Mouse (Mus musculus): ENCODE results near the gene Sigirr.

The Sigirr gene

DNA sequence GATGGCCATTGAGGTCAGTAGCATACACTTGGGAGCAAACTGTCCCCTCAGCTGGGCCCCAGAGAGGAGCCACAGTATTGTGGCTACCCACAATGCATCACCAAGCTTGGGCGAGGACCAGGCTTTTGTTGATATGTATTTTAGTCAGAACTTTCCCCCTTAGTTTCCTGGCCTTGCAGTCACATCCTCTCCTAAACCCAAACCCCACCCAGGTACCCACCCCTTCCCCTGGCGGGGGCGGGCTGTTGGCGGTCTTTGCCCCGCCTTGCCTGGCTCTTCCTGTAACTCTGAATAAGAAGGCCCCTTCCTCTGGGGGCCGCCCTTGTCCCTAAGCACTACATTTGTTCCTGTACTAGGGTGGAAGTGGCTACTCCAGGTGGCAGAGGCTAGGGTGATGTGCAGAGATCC, 3.7 kb downstream of the Sigirr start:
- DNase-seq: no peak

DNA sequence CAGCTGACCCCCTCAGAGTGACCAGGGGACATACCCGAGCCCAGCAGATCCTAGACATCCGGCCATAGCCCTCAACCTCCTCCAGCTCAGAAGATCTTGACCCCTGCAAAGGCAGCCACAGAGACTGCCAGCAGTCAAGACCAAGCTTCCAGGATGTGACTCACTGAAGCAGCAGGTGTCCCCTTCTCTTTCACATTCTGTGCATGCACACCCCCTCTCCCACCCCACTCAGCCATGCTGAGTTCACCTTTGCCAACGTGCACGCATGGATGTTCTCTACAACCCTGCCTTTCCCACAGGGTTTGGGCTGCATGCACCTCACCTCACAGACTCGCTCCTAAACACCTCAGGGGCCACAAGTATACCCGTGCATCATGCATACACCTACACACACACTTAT, 4.4 kb downstream of the Sigirr start:
- DNase-seq: no peak

DNA sequence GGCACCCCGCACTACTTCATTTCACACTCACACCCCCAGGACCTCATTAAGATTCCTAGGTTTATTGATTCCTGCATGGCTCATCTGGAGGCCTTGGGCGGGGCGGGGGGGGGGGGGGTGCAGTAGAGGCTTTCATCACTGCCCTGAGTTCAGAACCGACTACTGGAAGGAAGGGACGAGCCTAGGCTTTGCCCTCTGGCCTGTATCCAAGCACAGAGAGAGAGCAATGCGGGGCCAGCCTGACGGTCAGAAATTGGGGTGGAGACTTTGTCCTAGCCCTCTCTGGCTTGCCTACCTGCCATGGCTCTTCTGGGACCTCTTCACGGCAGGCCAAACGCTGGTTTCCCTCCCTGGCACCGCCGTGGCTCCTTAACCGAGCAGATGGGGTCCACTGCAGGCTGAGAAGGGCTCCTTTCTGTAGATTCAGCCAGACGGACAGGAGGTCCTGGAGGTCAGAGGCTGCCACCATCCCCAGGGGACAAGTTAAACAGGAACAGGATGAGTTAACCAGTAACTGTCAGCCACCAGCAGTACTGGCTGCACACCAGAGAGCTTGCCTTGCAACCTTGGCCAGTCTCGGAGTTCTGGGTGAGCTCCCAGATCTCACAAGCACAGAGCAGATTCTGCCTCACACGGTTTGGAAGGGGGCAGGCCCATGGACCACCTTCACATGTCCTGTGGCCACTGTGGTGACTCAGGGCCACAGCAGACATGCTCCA, 5.7 kb downstream of the Sigirr start:
- DNase-seq: no peak

DNA sequence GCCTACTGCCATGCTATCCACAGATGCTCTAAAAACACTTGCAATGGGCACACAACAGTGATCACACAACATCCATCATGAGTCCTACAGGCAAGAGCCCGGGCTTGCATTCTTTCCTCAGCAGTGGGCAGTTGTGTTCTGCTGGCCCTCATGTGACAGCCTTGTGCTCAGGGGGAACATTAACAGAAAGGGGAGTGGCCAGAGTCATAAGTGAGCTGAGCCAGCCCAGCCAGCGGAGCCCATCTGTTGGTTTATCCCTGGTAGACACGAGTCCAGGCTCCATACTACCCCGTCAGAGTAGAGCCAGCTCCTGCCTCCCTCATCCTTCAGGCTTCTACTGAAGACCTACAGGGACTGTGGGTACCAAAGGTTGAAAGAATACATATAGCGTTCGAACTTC, 6.4 kb downstream of the Sigirr start:
- DNase-seq: no peak

DNA sequence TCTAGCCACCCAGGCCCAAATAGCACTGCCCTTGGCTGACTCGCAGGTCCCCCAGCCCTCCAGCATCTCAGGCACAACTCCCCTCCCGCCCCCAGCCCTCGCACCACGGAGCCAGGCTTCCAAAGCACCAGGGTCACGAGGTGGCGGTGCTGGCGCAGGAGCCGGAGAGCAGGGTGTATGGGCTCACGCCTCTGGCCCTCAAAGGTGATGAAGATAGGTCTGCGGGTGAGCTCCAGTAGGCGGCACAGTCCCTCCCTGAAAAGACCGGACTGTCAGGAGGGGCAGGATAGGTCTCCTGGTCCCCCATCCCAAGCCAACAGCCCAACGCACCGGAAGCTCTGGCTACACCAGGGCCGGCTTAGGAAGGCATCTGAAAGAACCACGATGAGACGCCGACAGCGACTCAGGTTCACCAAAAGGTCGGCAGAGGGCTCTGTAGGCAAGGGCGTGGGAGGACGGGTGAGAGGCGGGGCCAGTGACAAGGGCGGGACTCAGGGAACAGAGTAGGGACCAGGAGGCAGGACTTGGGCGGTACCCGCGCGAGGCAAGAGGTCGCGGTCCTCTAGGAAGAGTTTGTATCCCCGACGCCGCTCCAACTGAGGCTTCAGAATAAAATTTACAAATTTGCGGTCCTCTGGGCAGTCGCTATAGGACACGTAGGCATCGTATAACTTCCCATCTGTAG, 8.2 kb downstream of the Sigirr start:
- DNase-seq: peak; percentile 79 to 91

DNA sequence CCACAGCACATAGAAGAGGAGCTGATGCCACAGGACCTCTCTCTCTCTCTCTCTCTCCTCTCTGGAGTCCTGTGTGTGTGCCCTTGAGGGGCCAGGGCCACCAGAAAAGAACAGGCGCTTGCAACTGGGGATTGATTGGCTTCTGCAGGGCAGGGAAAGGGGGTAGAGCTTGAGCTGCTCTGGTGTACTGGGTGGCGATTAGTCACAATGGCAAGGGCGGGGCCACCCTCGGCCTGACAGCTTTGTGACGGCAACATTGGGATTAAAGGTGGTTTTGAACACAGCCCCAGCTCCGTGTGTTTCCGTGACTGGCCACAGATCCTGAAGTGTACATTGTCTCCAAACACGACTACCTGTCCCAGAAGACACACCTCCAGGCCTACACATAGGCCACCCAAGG, 10.1 kb downstream of the Sigirr start:
- no peak for DNase-seq

DNA sequence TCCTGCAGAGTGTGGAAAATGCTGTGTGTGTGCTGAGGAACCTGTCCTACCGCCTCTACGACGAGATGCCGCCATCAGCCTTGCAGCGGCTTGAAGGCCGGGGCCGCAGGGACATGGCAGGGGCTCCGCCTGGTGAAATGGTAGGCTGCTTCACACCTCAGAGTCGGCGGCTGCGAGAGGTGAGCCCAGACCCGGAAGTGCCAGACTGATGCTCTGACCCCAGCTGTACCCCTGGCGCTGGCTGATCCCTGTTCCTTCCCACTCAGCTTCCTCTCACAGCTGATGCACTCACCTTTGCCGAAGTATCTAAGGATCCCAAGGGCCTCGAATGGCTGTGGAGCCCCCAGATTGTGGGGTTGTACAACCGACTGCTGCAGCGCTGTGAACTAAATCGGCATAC, 11.9 kb downstream of the Sigirr start:
- no peak for DNase-seq

DNA sequence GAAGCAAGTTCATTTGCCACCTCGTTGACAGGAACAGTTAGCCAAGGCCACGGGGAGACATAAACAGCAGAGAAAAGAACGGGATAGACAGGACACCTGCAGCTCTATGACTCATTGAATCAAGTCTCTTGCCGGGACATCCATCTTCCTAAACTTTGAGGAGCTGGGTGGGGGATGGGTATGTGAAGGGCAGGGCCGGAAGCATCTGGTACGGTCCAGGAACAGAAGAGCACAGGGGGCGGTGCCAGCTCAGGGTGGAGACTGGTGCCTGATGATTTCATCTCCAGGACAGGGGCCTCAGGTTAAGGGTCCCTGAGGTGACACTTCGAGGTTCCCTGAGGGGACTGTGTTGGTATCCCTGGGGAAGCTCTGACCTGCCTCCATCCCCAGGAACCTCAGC, 12.5 kb downstream of the Sigirr start:
- no peak for DNase-seq

DNA sequence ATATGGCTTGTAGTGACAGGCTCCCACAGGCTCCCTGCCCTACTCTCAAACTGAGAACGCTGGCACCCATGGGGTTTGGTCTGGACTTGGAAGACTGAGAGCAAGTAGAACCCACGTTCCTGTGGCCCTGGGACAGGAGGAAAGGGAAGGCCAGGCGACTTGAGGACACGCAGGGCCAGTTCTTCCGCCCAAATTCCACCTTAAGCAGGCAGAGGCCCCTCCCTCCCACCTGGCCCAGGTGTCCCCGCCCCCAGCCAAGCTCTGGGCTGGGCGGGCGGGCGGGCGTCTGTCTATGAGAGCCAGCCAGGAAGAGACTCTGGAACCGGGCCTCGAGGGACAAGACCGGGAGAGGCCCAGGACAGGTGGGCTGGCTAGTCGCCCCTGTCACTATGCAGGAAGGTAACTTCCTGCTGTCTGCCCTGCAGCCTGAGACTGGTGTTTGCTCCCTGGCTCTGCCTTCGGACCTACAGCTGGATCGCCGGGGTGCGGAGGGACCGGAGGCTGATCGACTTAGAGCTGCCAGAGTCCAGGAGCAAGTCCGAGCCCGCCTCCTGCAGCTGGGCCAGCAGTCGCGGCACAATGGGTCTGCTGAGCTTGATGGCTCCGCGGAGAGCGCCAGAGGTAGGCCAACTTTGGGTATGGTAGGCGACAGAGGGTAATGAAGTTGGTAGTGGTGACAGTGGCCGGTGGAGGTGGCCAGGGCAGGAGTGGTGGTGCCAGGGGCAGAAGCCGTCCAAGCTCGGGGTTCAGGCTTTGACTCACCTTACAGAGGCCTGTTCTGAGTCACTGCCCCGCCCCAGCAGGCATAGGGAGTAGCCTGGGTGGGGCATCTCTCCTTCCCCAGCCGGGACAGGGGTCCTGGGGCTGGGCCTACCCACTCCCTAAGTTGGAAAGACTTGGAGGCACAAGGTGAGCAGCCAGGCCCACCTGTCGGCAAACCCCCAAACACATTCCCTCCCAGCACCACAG, 20.6 kb downstream of the Sigirr start:
- DNase-seq: no peak

DNA sequence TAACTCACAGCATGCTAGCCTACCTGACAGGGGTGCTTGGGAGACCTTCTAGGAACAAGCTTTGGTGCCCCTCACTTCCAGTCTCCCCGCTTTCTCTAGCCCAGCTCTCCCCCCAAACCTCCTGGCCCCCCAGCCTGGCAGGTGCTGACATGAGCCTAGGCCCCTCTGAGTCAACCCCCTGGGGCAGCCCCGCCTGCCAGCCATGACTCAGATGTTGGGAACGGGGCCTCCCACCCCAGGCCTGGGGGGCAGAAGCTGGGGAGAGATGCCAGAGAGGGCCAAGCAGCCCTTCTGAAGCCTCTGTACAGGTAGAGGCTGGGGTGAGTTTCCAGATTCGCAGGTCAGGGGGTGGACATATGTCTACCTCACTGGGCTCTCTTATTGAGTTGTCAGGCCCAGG, 21.5 kb downstream of the Sigirr start:
- no peak for DNase-seq

DNA sequence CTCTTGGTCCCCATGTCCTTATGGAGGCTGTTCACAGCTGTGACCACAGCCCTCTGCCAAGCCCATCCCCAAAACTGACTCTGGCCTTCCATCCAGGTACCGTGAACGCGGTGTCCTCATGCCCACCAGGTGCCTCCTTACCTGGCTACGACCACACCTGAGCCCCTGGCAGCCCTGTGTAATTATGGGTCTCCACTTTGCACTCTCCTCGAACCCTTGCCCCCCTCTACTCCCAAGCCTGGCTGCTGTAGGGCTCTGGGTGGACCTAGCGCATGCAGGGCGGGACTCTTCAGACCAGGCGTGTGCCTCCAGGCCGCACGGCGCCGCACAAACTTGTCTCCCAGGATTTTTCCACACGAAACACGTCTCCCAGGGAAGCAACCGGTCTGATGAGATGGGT, 22.5 kb downstream of the Sigirr start, which contains the start of gene Pkp3:
Gene Pkp3 (plus strand): TSS at position 378 of the 400 bp plus-strand sequence.
- DNase-seq: no peak

DNA sequence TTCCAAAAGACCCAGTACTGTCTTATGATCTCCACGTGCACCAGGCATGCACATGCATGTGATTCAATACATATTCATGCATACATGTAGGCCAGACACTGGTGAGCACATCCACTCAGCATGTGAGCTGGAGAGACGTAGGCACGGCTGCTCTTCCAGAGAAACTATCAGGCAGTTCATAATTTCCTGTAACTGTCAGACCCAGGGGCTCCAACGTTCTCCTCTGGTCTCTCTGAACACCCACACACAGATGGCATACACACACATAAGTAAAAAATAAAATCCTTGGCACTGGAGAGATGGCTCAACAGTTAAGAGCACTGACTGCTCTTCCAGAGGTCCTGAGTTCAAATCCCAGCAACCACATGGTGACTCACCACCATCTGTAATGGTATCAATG, 26.6 kb downstream of the Sigirr start:
- DNase-seq: no peak

DNA sequence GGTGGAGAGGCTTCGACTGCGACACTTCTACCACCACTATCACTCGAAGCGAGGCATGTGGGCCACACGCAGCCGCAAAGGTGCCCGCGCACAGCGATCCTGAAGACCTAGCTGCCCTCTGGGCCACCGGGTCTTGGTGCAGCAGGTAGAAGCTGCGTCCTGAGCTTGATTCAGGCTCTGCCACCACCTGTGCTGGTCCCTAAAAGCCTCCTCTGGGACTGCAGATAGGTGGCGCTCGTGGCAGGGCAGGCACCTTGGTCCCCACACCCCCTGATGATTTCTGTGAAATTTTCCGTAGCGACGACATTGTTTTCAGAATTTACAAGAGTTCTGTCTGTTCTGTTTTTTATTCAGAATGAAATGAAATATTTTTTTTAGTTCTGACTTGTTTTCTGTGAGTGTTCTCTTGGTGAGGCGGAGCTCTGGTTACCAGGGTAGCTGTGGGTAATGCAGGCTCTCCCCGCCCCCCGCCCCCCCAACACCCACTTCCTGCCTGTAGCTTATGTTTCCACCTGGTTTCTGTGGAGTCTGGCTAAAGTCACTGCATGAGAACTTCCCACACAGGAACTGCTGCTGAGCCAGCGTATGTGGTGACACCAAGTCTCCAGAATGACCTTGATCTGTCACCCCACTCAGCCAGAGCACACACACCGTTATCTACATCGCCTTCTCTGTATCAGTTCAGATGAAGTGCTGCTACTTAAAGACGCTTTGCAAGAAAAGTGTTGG, 28.2 kb downstream of the Sigirr start:
- no peak for DNase-seq

DNA sequence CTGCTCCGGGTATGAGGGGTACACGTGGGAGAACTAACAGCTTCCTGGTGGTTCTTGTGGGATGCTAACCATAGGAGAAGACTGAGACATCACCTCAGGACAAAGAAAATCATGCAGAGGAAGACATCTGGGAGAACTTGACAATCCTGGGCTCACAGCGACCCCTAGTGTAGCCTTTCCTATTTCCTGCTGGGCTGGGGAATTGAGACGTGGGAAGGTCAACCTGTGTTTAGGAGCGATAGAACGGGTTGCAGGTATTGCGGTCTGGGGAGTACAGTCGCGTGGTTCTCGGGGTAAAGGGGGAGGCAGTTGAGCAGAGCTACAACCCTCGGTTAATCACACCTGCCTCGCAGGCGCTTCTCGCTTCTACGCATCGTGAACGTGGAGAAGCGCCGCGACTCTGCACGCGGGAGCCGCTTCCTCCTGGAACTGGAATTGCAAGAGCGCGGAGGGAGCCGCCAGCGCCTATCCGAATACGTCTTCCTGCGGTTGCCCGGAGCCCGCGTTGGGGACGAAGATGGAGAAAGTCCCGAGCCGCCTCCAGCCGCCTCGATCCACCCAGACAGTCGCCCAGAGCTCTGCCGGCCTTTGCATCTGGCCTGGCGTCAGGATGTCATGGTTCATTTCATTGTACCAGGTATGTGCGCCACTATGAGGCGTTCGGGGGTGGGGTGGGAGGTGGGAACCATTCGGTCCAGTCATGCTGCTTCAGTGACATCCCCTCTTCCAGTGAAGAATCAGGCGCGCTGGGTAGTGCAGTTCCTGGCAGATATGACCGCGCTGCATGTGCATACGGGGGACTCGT, 30.1 kb downstream of the Sigirr start:
- DNase-seq: peak; percentile 74 to 75

DNA sequence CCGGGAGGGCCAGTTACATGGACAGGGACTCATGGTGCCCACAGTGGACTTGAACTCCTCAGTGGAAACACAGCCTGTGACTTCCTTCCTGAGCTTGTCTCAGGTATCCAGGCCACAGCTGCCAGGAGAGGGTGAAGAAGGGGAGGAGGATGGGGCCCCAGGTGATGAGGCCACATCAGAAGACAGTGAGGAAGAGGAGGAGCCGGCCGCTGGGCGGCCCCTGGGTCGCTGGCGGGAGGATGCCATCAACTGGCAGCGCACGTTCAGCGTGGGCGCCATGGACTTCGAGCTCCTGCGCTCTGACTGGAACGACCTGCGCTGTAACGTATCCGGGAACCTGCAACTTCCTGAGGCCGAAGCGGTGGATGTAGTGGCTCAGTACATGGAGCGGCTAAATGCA, 32.0 kb downstream of the Sigirr start:
- DNase-seq: no peak

DNA sequence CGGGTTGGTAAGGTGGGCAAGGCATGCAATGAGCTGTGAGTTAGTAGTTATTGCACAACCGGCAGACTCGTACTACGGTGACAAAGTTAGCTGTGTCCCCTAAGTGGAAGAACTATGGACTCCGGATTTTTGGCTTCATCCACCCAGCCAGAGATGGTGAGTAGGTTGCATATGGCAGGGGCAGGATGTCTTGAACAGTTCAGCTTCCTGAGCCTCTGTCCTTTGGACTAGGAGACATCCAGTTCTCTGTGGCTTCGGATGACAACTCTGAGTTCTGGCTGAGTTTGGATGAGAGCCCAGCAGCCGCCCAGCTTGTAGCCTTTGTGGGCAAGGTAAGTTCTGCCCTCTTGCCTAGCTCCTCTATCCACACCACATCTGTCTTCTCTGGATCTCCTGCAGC, 35.8 kb downstream of the Sigirr start:
- no peak for DNase-seq

DNA sequence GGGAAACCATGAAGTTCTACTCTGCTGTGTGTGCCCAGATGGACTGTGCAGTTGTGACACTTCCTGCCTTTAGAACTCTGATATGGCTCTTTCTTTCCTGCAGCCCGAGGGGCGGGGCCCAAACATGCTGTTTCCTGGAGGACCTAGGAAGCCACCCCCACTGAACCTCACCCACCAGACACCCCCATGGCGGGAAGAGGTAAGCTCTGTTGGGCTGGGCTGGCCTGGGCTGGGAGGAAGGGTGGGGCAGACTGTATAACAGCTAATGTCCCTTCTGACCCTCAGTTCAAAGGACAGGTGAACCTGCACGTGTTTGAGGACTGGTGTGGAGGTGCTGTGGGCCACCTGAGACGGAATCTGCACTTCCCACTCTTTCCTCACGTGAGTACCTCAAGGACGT, 36.2 kb downstream of the Sigirr start:
- DNase-seq: no peak

DNA sequence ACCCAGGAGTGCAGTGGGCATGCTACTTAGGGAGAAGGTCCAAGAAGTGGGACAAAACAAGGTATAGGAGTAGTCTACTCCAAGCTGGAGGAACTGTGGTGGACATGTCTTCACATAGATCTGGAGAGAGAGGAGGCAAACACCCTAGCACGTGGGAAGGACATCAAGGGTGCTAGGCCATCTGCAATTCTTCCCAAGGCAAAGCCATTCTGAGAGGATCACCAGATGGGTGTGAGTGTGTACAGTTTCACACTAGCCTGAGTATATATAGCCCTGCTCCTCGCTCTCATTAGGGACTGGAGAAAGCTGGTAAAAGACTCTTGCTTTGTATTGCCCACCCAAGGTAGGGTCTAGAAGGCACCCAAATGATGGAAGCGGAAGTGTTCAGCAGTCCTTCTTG, 37.0 kb downstream of the Sigirr start:
- DNase-seq: no peak

DNA sequence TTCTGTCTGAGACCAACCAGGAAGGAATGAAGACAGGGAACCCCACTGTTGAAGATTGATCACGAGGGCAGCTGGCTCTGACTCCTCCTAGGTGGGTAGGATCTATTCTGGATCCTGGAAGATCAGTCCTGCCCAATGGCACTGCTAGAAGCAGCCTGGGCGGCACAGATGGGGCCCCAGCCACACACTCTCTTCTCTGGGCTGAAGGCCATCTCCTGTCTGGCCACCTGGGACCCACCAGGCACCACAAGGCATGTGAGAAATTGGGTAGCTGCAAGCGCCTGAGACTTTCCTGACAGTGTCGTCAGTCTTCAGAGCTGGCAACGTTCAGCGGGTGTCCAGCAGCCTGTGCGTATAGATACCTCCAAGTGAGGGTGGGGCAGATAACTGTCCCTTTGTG, 37.8 kb downstream of the Sigirr start:
- DNase-seq: peak; percentile 62 to 67

DNA sequence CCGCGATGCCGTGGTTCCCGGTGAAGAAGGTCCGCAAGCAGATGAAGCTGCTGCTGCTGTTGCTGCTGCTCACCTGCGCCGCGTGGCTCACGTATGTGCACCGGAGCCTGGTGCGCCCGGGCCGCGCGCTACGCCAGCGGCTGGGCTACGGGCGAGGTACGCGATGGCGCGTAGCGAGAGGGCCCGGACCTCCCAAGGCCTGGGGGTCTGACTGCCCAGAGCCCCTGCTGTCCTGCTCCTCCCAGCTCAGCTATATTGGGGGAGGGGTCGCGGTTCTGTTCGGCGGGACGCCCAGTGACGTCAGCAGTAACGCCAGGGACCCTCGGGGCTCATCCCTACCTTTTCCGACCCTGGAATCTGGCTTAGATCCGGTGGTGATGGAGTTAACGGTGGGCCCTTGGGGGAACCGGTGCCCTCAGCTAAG, 39.1 kb downstream of the Sigirr start:
- peak; percentile 32 to 50 for DNase-seq

DNA sequence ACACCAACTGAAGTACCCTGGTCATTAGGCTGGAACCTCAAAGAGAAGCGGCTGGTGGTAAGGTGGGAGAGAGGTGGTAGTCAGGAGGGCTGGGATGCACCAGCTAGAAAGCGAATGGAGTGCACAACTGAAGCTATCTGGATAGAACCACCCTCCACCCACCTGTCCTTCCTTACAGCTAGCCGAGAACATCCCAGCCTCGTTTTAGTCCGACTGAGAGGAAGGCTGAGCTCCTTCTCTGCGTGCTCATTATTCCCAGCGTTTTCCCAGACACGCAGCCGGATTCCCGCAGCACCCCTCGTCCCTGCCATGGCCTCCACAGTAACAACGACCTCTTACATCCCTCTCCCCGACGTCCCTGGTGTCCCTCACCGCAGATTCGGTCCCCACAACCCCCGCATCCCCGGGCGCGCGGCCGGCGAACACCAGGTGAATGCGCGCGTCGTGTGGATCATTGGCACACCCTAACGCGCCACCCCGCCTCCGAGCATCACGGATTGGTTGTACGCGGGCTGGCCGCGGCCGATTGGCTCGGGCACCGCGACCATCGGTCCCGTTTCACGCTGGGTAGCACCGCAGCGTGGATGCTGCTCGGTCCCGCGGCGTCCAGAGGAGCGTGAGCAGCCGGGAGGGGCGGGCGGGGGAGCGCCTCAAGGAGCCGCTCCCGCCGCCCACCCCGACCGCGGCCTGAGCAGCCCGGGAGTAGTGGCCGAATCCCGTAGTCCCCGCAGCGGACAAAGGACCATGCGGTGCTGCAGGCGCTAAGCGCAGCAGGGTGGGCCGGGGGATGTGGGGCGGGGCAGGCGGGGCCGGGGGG, 39.7 kb downstream of the Sigirr start, which contains the start of gene B4galnt4:
Gene B4galnt4 (plus strand): TSS at position 679 of the 817 bp plus-strand sequence.
- DNase-seq: peak; percentile 95 to 96
